Mouse (Mus musculus): ENCODE results near the gene Rbfox2.

- TF ChIP-seq POLR2A (IDR thresholded peaks at IDR 0.05; ENCODE audit: low read depth, low read length) (no peak), CTCF (IDR thresholded peaks at IDR 0.05; ENCODE audit: extremely low read depth, insufficient read depth, insufficient read length, insufficient replicate concordance) (no peak)
Observed at GRCm38 (mm10) chr15:77196001-77196400, 110.8 kb downstream of the Rbfox2 start.
